Mouse (Mus musculus): ENCODE results near the gene Olfr315. TPM values are rescaled to one million over a fixed set of nuclear protein-coding genes. Genes with fewer than 3 reads are reported as not detected.
"Not testable (repeated sequence)": the region's sequence is repeated elsewhere in the genome, so short reads cannot be mapped to it uniquely, and the experiment has no call there.

Gene Olfr315
- polyA plus RNA-seq, 1 experiment from 2014 or later = not detected

- no peak overlapping the region for H3K27ac ChIP-seq (replicated peaks)
- ATAC-seq (ENCODE audit: insufficient number of reproducible peaks, low FRiP score, low TSS enrichment, low read depth) = no peak
- no peaks in the 10 kb centered on the region for H3K27me3 ChIP-seq
- no peak overlapping the region for H3K9ac ChIP-seq
- H3K4me1 ChIP-seq = no peaks in the 10 kb centered on the region
- no peak overlapping the region for H3K4me2 ChIP-seq (replicated peaks)
- no peaks in the 10 kb centered on the region for H3K9me3 ChIP-seq (replicated peaks)
- no peak overlapping the region for H3K4me3 ChIP-seq (replicated peaks)
- 25% methylated on average over 3 of the region's 3 CpGs for WGBS
- no peaks in the 10 kb centered on the region for H3K36me3 ChIP-seq
Observed at GRCm38 (mm10) chr11:58789532-58789931, 16.5 kb downstream of the Olfr315 start.

- no peak for ATAC-seq (ENCODE audit: insufficient number of reproducible peaks, low FRiP score, low TSS enrichment, low read depth)
- Histone ChIP-seq H3K4me3 (replicated peaks) (no peak overlapping the region), H3K36me3 (no peaks in the 10 kb centered on the region), H3K4me2 (replicated peaks) (no peak overlapping the region), H3K27me3 (no peaks in the 10 kb centered on the region), H3K4me1 (no peaks in the 10 kb centered on the region), H3K9me3 (replicated peaks) (no peaks in the 10 kb centered on the region), H3K9ac (no peak overlapping the region), H3K27ac (replicated peaks) (no peak overlapping the region)
- 44% methylated on average over 2 of the region's 2 CpGs for WGBS
Observed at GRCm38 (mm10) chr11:58790053-58790452, 17.1 kb downstream of the Olfr315 start.

- Histone ChIP-seq H3K4me3 (replicated peaks) (no peak overlapping the region), H3K9ac (no peak overlapping the region), H3K27ac (replicated peaks) (no peak overlapping the region), H3K4me2 (replicated peaks) (no peak overlapping the region), H3K27me3 (no peaks in the 10 kb centered on the region), H3K9me3 (replicated peaks) (no peaks in the 10 kb centered on the region), H3K36me3 (no peaks in the 10 kb centered on the region), H3K4me1 (no peaks in the 10 kb centered on the region)
- no peak for ATAC-seq (ENCODE audit: insufficient number of reproducible peaks, low FRiP score, low TSS enrichment, low read depth)
- WGBS = 73% methylated on average over 6 of the region's 6 CpGs
Observed at GRCm38 (mm10) chr11:58790646-58791045, 17.7 kb downstream of the Olfr315 start.

DNA sequence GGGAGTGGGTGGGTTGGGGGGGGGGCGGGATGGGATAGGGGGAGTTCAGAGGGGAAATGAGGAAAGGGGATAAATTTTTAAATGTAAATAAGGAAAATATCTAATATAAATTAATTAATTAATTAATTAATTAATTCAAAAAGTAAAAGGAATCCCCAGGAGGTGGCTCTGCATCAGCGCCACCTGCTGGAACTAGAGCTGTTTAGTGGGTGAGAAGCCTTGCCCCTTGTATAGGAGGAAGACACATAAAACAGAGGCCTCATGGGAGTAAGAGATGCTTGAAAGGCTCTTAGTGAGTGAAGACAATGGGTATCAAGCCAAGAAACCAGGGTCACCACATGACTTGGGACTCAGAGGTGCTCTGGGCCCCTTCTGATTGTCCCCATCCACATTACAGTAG lies 22.9 kb downstream of the Olfr315 start:
- 83% methylated on average over 2 of the region's 2 CpGs for WGBS
- Histone ChIP-seq H3K4me1 (no peaks in the 10 kb centered on the region), H3K36me3 (no peaks in the 10 kb centered on the region), H3K9ac (no peak overlapping the region), H3K4me2 (replicated peaks) (no peak overlapping the region), H3K9me3 (replicated peaks) (no peaks in the 10 kb centered on the region), H3K27me3 (no peaks in the 10 kb centered on the region), H3K4me3 (replicated peaks) (no peak overlapping the region), H3K27ac (replicated peaks) (no peak overlapping the region)
- no peak for ATAC-seq (ENCODE audit: insufficient number of reproducible peaks, low FRiP score, low TSS enrichment, low read depth)

DNA sequence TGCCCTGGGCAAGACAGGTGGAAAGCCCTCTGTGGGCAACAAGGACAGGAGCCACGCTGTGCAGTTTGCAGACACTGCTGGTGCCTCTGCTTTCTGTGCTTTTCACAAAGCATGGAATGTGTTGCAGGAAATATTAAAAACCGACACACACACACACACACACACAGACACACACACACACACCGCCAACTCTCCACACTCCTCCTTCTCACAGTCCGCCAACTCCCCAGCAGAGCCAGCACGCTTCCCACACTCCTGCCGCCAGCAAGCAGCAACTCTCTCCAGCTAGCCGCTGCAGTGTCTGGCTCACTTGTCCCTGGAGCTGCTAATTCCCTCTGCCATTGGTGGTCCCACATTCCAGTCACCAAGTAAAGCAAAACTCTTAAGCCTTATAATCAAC lies 23.9 kb downstream of the Olfr315 start:
- Histone ChIP-seq H3K27me3 (no peaks in the 10 kb centered on the region), H3K9me3 (replicated peaks) (no peaks in the 10 kb centered on the region), H3K4me3 (replicated peaks) (no peak overlapping the region), H3K4me1 (peaks cover 2% of the 10 kb centered on the region; the same call in 1 of the 2 replicates), H3K9ac (no peak overlapping the region), H3K4me2 (replicated peaks) (no peak overlapping the region), H3K27ac (replicated peaks) (no peak overlapping the region), H3K36me3 (no peaks in the 10 kb centered on the region)
- 65% methylated on average over 7 of the region's 7 CpGs for WGBS
- no peak for ATAC-seq (ENCODE audit: insufficient number of reproducible peaks, low FRiP score, low TSS enrichment, low read depth)

GRCm38 (mm10) chr11:58799747-58800146 lies 26.8 kb downstream of the Olfr315 start:
- no peaks in the 10 kb centered on the region for H3K9me3 ChIP-seq (replicated peaks)
- H3K9ac ChIP-seq = no peak overlapping the region
- ATAC-seq (ENCODE audit: insufficient number of reproducible peaks, low FRiP score, low TSS enrichment, low read depth) = no peak
- H3K27ac ChIP-seq (replicated peaks) = no peak overlapping the region
- H3K27me3 ChIP-seq = no peaks in the 10 kb centered on the region; the same call in 1 of the 2 replicates
- WGBS = 78% methylated on average over 5 of the region's 5 CpGs
- H3K36me3 ChIP-seq = no peaks in the 10 kb centered on the region
- H3K4me3 ChIP-seq (replicated peaks) = no peak overlapping the region
- H3K4me2 ChIP-seq (replicated peaks) = no peak overlapping the region
- H3K4me1 ChIP-seq = peaks cover 4% of the 10 kb centered on the region; the same call in 1 of the 2 replicates

DNA sequence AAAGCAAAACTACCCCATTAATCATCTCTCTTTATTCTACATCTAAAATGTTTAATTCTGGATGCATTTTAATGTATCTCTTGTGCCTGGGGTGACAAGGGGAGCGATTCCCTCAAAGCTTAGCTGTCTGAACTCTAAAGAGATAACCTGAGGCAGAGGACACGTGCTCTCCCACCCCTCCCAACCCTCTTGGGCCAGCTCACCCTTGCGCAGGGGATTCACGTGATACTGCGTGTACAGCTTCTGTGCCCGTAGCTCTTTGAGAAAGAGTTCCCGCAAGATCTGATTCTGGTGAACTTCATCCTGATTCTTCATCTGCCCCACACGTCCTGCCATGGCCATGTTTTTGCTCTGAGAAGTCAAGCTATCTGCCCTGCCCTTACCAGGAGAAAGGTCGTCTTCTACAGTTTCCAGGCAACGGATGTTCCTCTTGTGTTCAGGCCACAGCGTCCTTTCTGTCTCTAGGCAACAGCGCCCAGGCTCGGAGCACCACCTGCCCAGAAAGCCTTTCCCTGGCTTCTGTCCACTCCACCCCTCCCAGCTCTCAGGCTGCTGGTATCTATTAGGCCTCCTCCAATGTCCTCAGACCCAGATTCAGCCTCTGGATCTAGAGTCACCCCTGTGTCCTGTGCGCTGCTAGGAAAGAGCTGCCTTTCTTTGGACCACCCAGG lies 28.7 kb downstream of the Olfr315 start, which contains the start of gene Fam183b:
Gene Fam183b, minus strand, starts transcription at position 403 of the 671 bp plus-strand sequence.
- Histone ChIP-seq H3K9ac (no peak within 1 kb of the TSS), H3K9me3 (replicated peaks) (no peaks in the 10 kb centered on the region), H3K27me3 (no peaks in the 10 kb centered on the region; the same call in 1 of the 2 replicates), H3K4me1 (peaks cover 4% of the 10 kb centered on the region; the same call in 1 of the 2 replicates), H3K27ac (replicated peaks) (no peak within 1 kb of the TSS), H3K36me3 (no peaks in the 10 kb centered on the region), H3K4me2 (replicated peaks) (no peak within 1 kb of the TSS), H3K4me3 (replicated peaks) (no peak within 1 kb of the TSS)
- no peak for ATAC-seq (ENCODE audit: insufficient number of reproducible peaks, low FRiP score, low TSS enrichment, low read depth)
- 36% methylated on average over 14 of the region's 14 CpGs for WGBS

DNA sequence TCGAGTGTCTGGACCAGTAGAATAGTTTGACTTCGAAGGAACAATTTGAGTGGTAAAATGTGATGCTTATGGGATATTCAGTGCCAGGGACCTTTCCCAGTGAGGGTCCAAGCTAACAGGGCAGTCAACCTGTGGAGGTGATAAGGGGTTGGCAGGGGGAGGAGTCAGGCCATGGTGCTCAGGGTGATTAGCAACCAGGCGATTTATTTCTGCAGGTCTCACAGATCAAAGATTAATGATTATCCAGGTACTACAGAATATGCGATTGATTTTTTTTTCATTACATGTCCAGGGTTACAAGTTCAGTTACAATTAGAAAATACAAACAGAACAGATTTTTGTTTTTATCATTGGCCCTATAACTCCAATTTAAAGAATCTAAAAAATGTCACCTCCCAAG lies 30.9 kb downstream of the Olfr315 start:
- no peak overlapping the region for H3K4me2 ChIP-seq (replicated peaks)
- H3K9me3 ChIP-seq (replicated peaks) = no peaks in the 10 kb centered on the region
- H3K27ac ChIP-seq (replicated peaks) = no peak overlapping the region
- WGBS = 73% methylated on average over 4 of the region's 4 CpGs
- peaks cover 4% of the 10 kb centered on the region; the same call in 1 of the 2 replicates for H3K4me1 ChIP-seq
- no peak overlapping the region for H3K4me3 ChIP-seq (replicated peaks)
- no peak overlapping the region for H3K9ac ChIP-seq
- no peaks in the 10 kb centered on the region; the same call in 1 of the 2 replicates for H3K27me3 ChIP-seq
- H3K36me3 ChIP-seq = no peaks in the 10 kb centered on the region
- no peak for ATAC-seq (ENCODE audit: insufficient number of reproducible peaks, low FRiP score, low TSS enrichment, low read depth)

DNA sequence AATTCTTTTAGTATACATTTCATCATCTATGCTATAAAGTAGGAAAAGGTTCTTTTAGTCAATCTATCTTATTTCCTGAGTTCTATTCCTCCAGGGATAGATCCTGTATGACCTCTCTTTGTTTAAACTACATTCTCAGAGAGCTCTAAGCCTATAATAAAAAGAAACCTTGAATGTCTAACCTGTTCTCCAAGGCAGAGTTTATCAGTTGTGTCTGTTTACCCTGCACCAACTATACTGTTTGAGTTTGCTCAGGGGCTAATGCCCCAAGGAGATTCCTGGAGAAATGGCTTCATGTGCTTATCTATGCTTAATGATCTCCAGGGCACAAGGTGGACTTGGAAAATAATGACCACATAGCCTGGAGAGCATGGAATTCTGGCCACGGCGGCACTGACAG lies 31.4 kb downstream of the Olfr315 start:
- H3K4me3 ChIP-seq (replicated peaks) = no peak overlapping the region
- H3K27me3 ChIP-seq = no peaks in the 10 kb centered on the region; the same call in 1 of the 2 replicates
- no peaks in the 10 kb centered on the region for H3K36me3 ChIP-seq
- H3K4me2 ChIP-seq (replicated peaks) = no peak overlapping the region
- no peak for ATAC-seq (ENCODE audit: insufficient number of reproducible peaks, low FRiP score, low TSS enrichment, low read depth)
- WGBS = 80% methylated on average over 2 of the region's 2 CpGs
- no peaks in the 10 kb centered on the region for H3K9me3 ChIP-seq (replicated peaks)
- peaks cover 4% of the 10 kb centered on the region; the same call in 1 of the 2 replicates for H3K4me1 ChIP-seq
- H3K9ac ChIP-seq = no peak overlapping the region
- H3K27ac ChIP-seq (replicated peaks) = no peak overlapping the region

DNA sequence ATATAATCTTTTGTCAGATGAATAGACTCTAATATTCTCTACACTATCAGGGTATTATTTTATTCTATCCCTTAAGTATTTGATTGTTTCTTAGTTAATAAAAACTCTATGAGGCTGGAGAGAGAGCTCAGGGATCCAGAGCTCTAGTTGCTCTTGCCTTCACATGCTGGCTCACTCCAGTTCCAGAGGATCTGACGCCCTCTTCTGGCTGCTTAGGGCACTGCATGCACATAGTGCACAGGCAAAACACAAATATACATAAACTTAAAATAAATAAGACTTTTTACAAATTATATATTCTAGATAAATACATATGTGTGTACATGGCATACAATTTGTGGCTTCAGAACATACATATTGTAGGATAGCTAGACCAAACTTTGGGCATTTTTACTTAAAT lies 39.0 kb downstream of the Olfr315 start:
- Histone ChIP-seq H3K4me3 (replicated peaks) (no peak overlapping the region), H3K27me3 (no peaks in the 10 kb centered on the region), H3K4me1 (no peaks in the 10 kb centered on the region), H3K27ac (replicated peaks) (no peak overlapping the region), H3K9ac (no peak overlapping the region), H3K36me3 (no peaks in the 10 kb centered on the region), H3K9me3 (replicated peaks) (no peaks in the 10 kb centered on the region), H3K4me2 (replicated peaks) (no peak overlapping the region)
- no peak for ATAC-seq (ENCODE audit: insufficient number of reproducible peaks, low FRiP score, low TSS enrichment, low read depth)
- 6% methylated on average over 1 of the region's 1 CpGs for WGBS

DNA sequence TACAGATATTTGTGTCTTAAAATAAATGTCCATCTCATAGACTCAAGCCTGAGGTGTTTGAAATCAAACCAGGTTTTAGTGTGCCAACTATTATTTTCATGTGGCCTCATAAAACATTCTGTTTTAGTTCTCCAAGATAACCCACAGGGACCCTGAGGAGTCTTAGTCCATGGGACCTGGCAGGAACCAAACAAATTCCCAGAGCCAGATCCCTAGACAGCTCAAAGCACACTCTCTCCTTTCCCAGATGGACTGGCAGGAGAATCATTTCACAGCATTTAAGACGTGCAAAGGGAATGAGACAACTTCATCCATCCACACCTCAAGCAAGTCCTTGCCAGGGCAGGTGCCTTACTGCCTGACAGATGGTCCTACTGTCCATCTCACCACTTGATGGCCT lies 41.7 kb downstream of the Olfr315 start, which contains the start of gene Olfr313:
Gene Olfr313, plus strand, starts transcription at position 301 of the 400 bp plus-strand sequence.
- not testable (repeated sequence) for H3K9me3 ChIP-seq (replicated peaks); H3K27ac ChIP-seq (replicated peaks); H3K27me3 ChIP-seq; H3K36me3 ChIP-seq; H3K4me1 ChIP-seq; H3K9ac ChIP-seq; H3K4me3 ChIP-seq (replicated peaks); H3K4me2 ChIP-seq (replicated peaks); ATAC-seq (ENCODE audit: insufficient number of reproducible peaks, low FRiP score, low TSS enrichment, low read depth)
- WGBS = 48% methylated on average over 1 of the region's 1 CpGs

GRCm38 (mm10) chr11:58815676-58816075 lies 42.7 kb downstream of the Olfr315 start:
- no peak for ATAC-seq (ENCODE audit: insufficient number of reproducible peaks, low FRiP score, low TSS enrichment, low read depth)
- no peaks in the 10 kb centered on the region for H3K4me1 ChIP-seq
- no peaks in the 10 kb centered on the region for H3K36me3 ChIP-seq
- H3K9me3 ChIP-seq (replicated peaks) = no peaks in the 10 kb centered on the region
- no peak overlapping the region for H3K27ac ChIP-seq (replicated peaks)
- H3K27me3 ChIP-seq = no peaks in the 10 kb centered on the region
- no peak overlapping the region for H3K9ac ChIP-seq
- 85% methylated on average over 1 of the region's 1 CpGs for WGBS
- no peak overlapping the region for H3K4me3 ChIP-seq (replicated peaks)
- H3K4me2 ChIP-seq (replicated peaks) = no peak overlapping the region

All from embryonic facial prominence, embryonic 15.5 days (tissue).